Mouse (Mus musculus) testis, adult 2 months (tissue): ENCODE measurements at regions not wholly inside any gene's neighbourhood (a gene's known extent, or its start where the extent isn't known, plus 50 kb on each side); places are given as distances from the start of the nearest gene placed in this dataset.
"Not testable (repeated sequence)": the region's sequence is repeated elsewhere in the genome, so short reads cannot be mapped to it uniquely, and the experiment has no call there.

Experiments used
- H3K27ac ChIP-seq: fragments of 200-500 bp; 2 replicates; pipeline ENCODE4 v1.5.1; 2012; ENCODE audit warnings: low read depth, low read length; ENCODE audit not compliant: control insufficient read depth, insufficient read depth
- H3K27me3 ChIP-seq: fragments of 200-500 bp; 2 replicates; pipeline ENCODE4 v1.6.1; 2012; ENCODE audit warnings: mild to moderate bottlenecking, low read length, moderate library complexity; ENCODE audit not compliant: control insufficient read depth, insufficient read depth
- H3K36me3 ChIP-seq: fragments of 200-500 bp; 2 replicates; pipeline ENCODE4 v1.6.1; 2012; ENCODE audit warnings: mild to moderate bottlenecking, low read length; ENCODE audit not compliant: control insufficient read depth, insufficient read depth
- H3K4me1 ChIP-seq: fragments of 200-500 bp; 2 replicates; pipeline ENCODE4 v1.6.1; 2012; ENCODE audit warnings: low read length; ENCODE audit not compliant: control insufficient read depth, insufficient read depth
- H3K4me3 ChIP-seq: fragments of 200-500 bp; 2 replicates; pipeline ENCODE4 v1.5.1; 2012; ENCODE audit warnings: low read depth, mild to moderate bottlenecking, low read length, moderate library complexity, mixed read lengths; ENCODE audit not compliant: control insufficient read depth
- CTCF ChIP-seq: fragments of 200-500 bp; IDR thresholded peaks from 2 replicates; pipeline ENCODE4 v1.5.1; 2012; ENCODE audit warnings: low read depth, mild to moderate bottlenecking, inconsistent platforms, low read length, moderate library complexity; ENCODE audit not compliant: control insufficient read depth, insufficient read depth, insufficient replicate concordance
- POLR2A ChIP-seq: fragments of 200-500 bp; IDR thresholded peaks from 2 replicates; pipeline ENCODE4 v1.6.1; 2012; ENCODE audit warnings: low read depth, mild to moderate bottlenecking, inconsistent platforms, low read length, moderate library complexity; ENCODE audit not compliant: control insufficient read depth

- Histone ChIP-seq H3K27ac (no peak overlapping the region), H3K36me3 (no peaks in the 10 kb centered on the region), H3K4me3 (no peak overlapping the region), H3K27me3 (no peaks in the 10 kb centered on the region), H3K4me1 (no peaks in the 10 kb centered on the region)
- no peak for TF ChIP-seq CTCF
- TF ChIP-seq POLR2A, result no peak
Observed at GRCm38 (mm10) chr5:28793781-28794180, 326.7 kb upstream of the Shh start.

DNA sequence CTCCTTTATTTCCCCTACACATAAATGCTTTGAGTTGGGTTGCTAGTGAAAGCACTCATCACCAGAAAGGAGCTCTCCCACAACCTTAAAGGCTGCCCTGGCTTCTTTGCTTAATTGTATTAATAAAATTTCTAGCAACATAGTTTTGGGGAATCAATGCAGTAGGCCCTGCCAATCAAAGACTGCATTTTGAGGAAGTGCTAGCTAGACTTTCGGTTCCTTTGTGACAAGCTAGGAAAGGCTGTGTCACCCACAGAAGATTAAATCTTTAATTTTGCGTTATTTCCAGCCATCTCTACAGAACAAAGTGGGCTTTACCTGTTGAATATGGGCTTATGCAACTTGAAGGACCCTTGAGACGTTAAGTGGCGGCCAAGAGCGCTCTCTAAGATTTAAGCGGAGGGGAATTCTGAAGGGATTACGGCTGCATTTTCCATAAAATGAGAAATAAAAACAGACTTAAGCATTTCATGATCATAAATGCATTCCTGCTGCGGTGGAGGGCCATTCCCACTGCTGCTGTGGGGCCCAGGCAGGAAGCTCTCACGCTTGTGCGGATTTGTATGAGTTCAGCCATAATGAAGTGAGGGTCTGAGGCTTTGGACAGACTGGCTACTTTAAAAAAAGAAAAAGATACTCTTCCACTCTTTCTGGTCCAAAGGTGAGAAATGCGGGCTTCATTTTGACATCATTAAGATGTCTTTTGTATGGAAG lies 318.4 kb upstream of the Shh start:
- no peak for TF ChIP-seq POLR2A
- TF ChIP-seq CTCF, result no peak
- Histone ChIP-seq H3K4me3 (no peak overlapping the region), H3K4me1 (no peaks in the 10 kb centered on the region), H3K27me3 (no peaks in the 10 kb centered on the region), H3K27ac (no peak overlapping the region), H3K36me3 (no peaks in the 10 kb centered on the region)

GRCm38 (mm10) chr5:28784339-28784966 lies 317.4 kb upstream of the Shh start:
- H3K4me1 ChIP-seq, result no peaks in the 10 kb centered on the region
- H3K27me3 ChIP-seq, result no peaks in the 10 kb centered on the region
- no peaks in the 10 kb centered on the region for H3K36me3 ChIP-seq
- TF ChIP-seq CTCF, result no peak
- TF ChIP-seq POLR2A, result no peak
- H3K27ac ChIP-seq, result no peak overlapping the region
- no peak overlapping the region for H3K4me3 ChIP-seq

DNA sequence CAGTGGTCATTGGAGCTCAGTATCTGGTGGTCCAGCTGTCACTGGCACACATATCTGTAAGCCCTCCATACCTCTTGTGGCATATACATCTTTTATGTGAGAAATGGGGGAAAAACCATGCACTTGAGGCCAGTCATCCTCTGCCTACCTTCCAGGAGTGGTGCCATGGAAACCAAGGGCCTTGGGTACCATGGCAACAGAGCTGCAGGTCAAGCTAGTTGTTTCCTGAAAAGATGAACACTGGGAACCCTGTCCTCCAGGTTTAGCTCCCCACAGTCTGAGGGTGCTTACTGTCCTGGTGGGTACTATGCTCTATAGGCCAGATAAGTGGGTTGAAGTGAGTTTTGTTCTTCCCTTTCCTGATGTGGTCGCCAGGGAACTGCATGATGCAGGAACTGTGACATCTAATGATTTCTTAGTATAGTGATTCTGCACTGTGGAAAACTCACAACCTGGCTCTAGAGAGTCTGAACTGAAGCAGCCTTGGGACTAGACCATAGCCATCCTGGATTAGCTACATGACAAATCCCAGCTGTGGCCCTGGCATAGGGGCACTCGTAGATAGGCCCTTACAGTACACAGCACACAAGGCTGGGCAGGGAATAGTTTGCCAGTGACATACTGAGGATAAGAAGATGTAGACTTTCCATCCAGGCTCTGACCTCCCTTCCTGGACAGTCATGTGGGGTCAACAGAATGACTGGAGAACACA lies 308.7 kb upstream of the Shh start:
- Histone ChIP-seq H3K27me3 (no peaks in the 10 kb centered on the region), H3K4me1 (no peaks in the 10 kb centered on the region), H3K36me3 (no peaks in the 10 kb centered on the region), H3K4me3 (no peak overlapping the region), H3K27ac (no peak overlapping the region)
- TF ChIP-seq POLR2A (no peak), CTCF (no peak)

- no peak overlapping the region for H3K27ac ChIP-seq
- H3K4me3 ChIP-seq, result no peak overlapping the region
- H3K27me3 ChIP-seq, result no peaks in the 10 kb centered on the region
- no peaks in the 10 kb centered on the region for H3K4me1 ChIP-seq
- H3K36me3 ChIP-seq, result no peaks in the 10 kb centered on the region
- TF ChIP-seq POLR2A (no peak), CTCF (no peak)
Observed at GRCm38 (mm10) chr5:28771796-28772195, 304.7 kb upstream of the Shh start.

- H3K27ac ChIP-seq, result no peak overlapping the region
- TF ChIP-seq POLR2A, result no peak
- no peak for TF ChIP-seq CTCF
- no peaks in the 10 kb centered on the region for H3K36me3 ChIP-seq
Observed at GRCm38 (mm10) chr5:28756171-28756948, 289.3 kb upstream of the Shh start.

DNA sequence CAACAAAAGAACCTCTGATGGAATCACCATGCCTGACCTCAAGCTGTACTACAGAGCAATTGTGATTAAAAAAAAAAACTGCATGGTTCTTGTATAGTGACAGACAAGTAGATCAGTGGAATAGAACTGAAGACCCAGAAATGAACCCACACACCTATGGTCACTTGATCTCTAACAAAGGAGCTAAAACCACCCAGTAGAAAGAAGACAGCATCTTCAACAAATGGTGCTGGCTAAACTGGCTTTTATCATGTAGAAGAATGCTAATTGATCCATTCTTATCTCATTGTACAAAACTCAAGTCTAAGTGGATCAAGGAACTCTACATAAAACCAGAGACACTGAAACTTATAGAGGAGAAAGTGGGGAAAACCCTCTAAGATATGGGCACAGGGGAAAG lies 284.8 kb upstream of the Shh start:
- not testable (repeated sequence) for H3K36me3 ChIP-seq, H3K4me1 ChIP-seq, H3K27me3 ChIP-seq, H3K27ac ChIP-seq, H3K4me3 ChIP-seq

More at GRCm38 (mm10) chr5:28756171-28756948, 289.3 kb upstream of the Shh start:
- Histone ChIP-seq H3K27me3 (no peaks in the 10 kb centered on the region), H3K4me1 (no peaks in the 10 kb centered on the region), H3K4me3 (no peak overlapping the region)

DNA sequence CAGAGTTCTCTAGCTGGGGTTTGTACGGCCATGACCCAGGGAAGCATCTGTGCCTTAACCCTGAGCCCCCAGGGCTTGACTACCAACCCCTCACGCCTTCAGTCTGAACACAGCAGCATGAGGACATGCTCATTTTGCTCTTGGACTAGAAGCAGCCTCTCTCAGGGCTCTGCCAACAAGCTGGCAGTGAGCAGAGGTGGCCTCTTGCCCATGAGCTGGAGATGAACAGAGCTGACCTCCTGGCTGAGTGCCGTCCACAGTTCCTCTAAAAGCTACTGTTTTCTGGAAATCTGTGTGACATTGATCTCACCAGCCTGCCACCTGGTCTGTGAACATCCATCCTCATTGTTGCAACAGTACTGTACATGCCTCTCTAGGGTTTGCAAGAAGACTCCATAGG lies 267.7 kb upstream of the Shh start:
- TF ChIP-seq POLR2A (no peak), CTCF (no peak)
- Histone ChIP-seq H3K27ac (no peak overlapping the region), H3K4me1 (no peaks in the 10 kb centered on the region), H3K36me3 (no peaks in the 10 kb centered on the region), H3K27me3 (no peaks in the 10 kb centered on the region), H3K4me3 (no peak overlapping the region)
